Mouse (Mus musculus): ENCODE measurements around the gene Slc19a1.

The Slc19a1 gene

DNA sequence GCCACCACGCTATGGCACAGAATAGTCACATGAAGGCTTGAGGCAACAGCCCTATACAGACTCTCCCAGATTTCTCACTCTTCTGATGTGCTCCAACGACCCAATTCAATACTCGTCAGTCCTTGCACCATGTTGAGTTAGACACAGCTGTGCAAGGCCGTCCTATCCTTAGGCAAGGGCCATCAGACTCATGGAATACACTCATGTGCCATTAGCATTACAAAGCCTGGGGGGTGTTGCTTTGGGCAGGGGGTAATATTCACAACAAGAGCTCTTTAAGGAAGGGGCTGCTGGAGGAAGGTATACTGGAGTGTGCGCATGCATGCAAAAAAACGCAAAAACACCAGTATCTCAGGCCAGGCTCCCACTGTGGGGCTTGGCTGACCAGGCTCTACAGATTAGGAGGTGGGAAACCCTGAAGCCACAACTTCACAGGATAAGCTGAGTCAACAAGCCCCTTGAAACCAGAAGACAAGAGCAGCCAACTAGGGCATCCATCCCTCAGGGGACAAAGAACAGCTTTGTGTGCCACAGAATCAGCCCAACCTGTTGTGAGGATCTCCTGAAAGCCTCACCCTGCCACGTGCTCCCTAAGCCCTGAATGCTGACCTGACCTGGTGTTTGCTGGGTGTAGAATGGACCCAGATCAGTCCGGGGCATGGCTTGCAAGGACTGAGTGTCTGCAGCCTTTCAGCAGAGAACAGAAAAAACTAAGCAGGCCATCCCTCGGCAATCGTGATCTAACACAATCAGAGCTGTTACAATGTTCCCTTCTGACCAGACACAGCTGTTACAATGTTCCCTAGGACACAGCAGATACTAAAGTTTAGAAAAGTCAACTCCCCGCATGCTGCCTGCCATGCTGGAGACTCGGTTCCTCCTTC lies 65.2 kb downstream of the Slc19a1 start:
- DNase-seq = no peak

- no peak for DNase-seq
These were observed 65.8 kb downstream of the Slc19a1 start for GRCm38 (mm10) chr10:77097890-77098200.

DNA sequence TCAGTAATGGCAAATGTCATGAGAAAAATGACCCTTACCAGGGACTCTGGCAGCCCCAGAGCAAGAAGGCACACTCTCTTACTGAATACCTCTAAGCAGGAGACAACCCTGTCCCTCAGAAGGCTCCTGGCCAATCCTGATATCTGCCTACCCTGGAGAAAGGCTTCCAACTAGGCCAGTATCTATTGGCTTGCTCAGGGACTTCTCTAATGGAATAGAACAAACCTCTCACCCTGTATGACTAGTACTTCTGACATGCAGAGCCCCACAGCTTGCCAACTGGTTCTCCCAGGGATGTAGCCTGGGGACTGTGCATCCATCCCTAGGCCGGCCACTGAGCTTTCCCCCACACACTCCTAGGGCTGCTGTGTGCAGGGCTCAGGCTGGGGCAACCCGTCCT lies 66.6 kb downstream of the Slc19a1 start:
- DNase-seq = no peak

GRCm38 (mm10) chr10:77099777-77100176 lies 67.7 kb downstream of the Slc19a1 start:
- DNase-seq = no peak

- DNase-seq = no peak
These were observed 71.6 kb downstream of the Slc19a1 start for GRCm38 (mm10) chr10:77103689-77104088.

DNA sequence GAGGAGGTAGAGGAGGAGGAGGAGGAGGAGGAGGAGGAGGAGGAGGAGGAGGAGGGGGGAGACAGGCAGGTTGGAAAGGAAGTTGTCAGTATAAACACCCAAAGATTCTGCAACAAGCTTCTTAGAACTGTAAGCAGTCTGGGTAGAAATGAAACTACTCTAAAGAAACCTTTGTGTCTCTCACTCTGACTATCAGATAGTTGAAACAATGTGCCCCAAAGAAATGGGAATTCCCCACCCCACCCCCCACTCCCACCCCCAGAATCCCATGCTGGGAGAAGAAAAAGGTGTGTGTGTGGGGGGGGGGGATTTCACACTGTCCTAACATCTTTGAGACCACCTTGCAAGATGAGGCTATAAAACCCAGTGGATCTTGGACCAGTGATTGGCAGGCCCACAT lies 72.3 kb downstream of the Slc19a1 start:
- no peak for DNase-seq

DNA sequence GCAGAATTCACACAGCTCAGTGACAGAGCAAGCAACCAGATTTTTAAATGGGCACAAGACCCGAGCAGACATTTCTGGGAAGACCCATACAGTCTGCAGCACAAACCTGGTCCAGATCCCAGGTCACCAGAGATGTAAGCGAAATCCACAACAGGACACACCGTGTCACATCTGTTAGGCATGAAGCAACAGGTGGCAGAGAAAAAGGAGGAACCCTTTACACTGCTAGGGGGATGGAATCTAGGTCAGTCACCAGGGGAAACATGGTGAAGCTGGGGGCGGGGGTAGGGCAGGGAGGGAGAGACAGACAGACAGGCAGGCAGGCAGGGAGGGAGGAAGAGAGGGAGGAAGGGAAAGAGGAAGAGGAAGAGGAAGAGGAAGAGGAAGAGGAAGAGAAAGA lies 76.1 kb downstream of the Slc19a1 start:
- DNase-seq = no peak

DNA sequence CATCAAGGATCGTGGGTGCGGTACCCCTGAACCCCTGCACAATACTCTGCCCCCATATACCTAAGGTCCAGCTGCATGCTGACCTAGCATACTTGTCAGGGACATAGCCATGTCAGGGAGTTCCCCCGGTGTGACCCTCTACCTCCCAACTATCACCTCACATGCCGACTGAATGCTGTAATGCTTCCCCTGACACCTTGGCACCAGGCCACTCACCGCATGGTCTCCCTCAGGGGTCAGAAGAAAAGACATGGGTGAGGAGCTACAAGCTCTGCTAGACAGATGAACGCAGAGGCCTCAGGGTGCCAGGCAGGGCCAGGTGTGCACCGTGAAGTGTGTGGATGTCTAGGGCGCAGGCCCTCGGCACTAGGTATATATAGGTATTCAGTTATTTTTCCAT lies 78.0 kb downstream of the Slc19a1 start:
- no peak for DNase-seq

Data from lung, postnatal 14 days (tissue).